Mouse (Mus musculus) neural tube, embryonic 10.5 days (tissue): ENCODE measurements around the gene Zfp2.
A peak's percentile ranks its signal among the peaks of the same experiment; 100 is the strongest.

Experiments used
- DNase-seq: peaks from one replicate; pipeline ENCODE4 v3.0.0-alpha.2; 2017; ENCODE audit warnings: low spot score; ENCODE audit errors: extremely low spot score

Zfp2 gene

GRCm38 (mm10) chr11:50915671-50916320, at the start of gene Zfp2:
Gene Zfp2, minus strand, starts transcription at chr11:50916165.
- DNase-seq: peak; percentile 87

GRCm38 (mm10) chr11:50964886-50965285, 48.9 kb upstream of the Zfp2 start:
- no peak for DNase-seq

DNA sequence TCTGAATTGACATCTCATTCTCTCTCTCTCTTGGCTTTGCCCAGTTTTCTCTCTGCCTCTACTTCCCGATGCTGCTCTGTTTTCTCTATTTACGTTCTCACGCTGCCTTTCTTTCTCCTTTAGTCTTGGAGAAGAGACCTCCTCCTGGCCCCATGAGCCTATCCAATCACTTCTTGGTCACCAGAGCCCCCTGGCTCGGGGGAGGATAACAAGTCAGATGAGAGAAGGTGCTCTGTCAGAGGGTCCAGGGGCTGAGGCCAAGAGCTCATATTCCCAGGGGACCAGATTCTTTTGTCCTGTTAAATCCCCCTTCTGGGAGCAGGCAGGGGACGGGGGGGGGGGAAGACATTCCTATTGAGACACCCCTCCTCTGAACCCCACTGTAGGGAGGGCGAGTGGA, 37.7 kb upstream of the Zfp2 start, which contains the start of gene Prop1:
Prop1 (minus strand) TSS at position 101 of the 400 bp plus-strand sequence.
- DNase-seq: no peak

GRCm38 (mm10) chr11:50952290-50952689, 36.3 kb upstream of the Zfp2 start:
- no peak for DNase-seq

GRCm38 (mm10) chr11:50943506-50943905, 27.5 kb upstream of the Zfp2 start, which contains the start of gene 4933414I15Rik:
Gene 4933414I15Rik, minus strand, starts transcription at chr11:50943765.
- DNase-seq: no peak

DNA sequence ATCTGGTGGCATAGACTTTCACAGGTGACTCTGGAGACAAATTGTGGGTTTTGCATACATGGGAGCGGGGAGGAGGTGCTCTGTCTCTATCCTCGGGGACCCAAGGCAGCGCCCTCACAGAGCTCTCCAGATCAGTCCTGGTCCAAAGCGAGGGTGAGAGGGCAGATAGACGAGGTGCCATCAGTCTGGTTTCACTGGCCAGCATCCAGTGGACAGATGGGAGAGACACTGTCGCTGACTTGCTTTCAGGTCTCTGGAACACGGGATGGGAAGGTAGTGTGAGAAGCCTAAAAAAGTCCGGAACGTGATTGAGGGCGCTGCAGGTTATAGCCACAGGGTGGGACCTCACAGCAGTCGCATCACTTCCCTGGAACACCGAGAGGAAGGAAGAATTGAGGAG, 26.4 kb upstream of the Zfp2 start:
- no peak for DNase-seq

DNA sequence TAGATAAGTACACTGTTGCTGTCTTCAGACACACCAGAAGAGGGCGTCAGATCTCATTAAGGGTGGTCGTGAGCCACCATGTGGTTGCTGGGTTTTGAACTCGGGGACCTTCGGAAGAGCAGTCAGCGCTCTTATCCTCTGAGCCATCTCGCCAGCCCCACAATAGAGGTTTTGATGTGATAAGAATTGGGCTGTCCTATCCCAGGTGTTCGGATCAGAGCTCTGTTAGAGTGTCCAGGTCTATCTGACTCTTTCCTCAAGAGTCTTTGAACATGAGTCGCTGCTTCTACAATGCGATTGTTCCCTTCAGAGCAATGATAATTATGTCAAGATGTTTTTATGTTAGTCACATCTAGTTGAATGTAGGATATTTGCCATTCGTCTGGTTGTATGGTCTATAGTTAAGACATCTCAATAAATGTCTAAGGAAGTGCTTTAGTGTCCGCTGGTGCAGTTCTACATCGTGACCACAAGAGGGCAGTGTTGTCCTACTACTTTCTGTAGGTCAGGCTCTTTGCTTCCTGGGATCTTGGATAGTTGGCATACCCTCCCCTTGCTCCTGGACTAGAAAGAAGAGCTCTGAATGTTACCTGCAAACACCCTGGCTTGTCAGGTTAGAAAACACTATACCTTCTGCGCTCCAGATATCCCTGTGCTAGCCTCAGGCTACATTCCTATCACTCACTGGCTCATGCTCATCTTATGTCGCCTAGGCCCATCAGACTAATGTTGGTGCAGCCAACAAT, 23.8 kb upstream of the Zfp2 start:
- DNase-seq: peak; percentile 51

DNA sequence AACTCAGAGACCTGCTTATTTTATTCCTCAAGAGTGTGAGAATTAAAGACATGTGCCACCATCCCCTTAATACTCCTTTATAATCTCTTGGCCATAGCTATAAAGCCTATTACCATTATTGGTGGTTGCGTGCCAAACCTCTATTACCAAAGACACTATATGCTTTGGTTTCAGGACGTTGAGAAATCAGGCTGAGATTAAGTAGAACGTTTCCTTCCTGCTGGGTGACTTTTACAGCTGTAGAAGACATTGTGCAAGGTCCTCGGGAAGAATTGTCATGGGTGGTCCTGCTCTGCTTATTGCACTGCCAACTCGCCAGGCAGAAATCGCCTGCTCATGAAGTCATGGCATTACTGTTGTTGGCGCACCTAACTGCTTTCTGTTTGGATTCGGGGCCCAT, 22.5 kb upstream of the Zfp2 start:
- no peak for DNase-seq

- DNase-seq: no peak
These were observed 16.1 kb upstream of the Zfp2 start for GRCm38 (mm10) chr11:50932040-50932439.

GRCm38 (mm10) chr11:50931451-50931866, 15.5 kb upstream of the Zfp2 start, which contains the start of gene Zfp354b:
Gene Zfp354b, minus strand, starts transcription at chr11:50931633.
- DNase-seq: peak; percentile 89

- DNase-seq: no peak
These were observed 15.1 kb upstream of the Zfp2 start for GRCm38 (mm10) chr11:50931021-50931420.

- peak; percentile 22 for DNase-seq
These were observed 14.6 kb upstream of the Zfp2 start for GRCm38 (mm10) chr11:50930469-50931014.

DNA sequence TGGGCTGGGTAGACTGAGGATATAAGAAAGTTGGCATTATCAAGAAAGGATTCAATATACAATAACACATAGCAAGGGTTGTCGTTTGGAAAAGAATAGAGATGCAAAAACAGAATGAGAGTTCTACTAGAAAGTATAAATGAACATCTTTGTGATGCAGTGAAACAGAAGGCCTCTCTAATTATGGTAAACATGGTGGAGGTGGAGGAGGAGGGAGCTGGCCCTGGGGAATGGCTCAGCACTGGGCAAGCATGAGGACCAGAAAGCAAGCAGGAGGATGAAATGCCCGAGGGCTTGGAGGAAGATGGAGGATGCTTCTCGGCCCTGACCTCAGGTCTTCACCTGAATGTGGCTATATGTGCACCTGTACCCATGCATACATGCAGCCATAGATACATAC, 1.5 kb downstream of the Zfp2 start:
- DNase-seq: no peak

DNA sequence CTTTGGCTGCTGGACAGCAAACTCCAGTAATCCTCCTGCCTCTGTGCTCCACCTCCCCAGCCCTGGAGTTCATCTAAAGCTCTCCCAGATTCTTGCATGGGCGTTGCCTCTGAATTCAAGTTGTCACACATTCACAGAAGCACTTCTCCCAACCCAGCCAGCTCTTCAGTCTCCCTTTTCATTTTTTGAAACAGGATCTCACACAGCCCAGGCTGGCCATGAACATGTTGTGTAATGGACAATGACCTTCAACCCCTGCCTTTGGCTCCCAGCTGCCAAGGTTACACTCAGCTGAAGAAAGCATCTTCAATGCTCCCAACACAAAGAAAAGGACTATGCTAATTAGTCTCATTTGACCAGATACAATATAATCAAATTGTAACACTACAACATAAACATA, 2.7 kb downstream of the Zfp2 start:
- DNase-seq: no peak

- DNase-seq: no peak
These were observed 7.8 kb downstream of the Zfp2 start for GRCm38 (mm10) chr11:50908136-50908535.

DNA sequence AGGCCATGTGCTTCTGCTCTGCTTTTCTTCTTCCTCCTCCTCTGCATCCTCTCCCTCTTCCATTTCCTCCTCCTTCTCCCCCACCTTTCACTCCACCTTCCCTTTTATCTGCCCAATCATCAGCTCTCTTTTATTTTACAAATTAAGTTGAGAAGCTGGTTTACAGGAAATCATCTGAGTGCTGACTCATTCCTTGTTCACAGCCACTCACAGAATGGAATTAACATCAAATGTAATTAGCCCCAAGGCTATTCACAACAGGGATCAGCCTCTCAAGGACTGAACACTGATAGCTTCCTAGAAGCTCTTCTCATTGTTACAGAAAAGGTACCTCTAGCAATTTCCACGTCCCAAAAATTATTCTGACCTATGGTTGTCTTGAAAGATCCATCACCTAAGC, 18.6 kb downstream of the Zfp2 start:
- no peak for DNase-seq

- no peak for DNase-seq
These were observed 23.5 kb downstream of the Zfp2 start for GRCm38 (mm10) chr11:50892441-50892840.

DNA sequence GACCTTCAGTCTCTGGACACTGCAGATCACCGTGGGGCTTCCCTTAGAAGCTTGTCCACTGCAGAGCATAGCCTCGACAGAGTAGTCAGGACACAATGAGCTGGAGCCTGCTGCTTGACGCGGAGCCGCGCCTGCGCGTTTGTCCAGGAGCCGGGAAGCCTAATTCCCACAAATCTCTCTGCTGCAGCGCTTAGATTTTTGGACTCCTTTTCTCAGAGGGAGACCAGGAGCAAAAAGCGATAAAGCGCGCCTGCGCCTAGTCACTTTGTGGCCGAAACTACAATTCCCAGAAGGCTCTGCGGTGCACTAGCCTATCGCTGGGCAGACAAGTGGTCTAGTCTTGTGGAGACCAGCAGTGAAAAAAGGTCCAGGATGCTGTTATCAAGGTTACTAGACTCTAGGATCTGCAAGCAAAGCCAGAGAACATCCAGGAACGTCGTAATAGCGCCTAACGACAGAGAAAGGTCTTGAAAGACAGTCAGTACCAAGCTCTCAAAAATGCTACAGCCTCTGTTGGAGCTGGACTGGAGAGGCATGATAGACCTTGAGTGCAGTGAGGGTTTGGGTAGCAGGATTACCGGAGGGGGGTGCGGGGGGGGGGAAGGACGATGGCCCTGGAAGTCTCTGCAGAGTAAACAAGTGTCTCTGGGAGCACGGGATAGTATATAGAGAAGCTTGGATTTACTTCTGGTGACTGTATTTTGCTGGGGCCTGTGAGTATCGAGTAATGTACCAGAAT, 28.4 kb downstream of the Zfp2 start, which contains the start of gene Zfp454:
Zfp454 (minus strand) TSS at position 262 of the 739 bp plus-strand sequence.
- DNase-seq: peak; percentile 84

GRCm38 (mm10) chr11:50886933-50887293, 29.1 kb downstream of the Zfp2 start:
- no peak for DNase-seq

- DNase-seq: no peak
These were observed 29.6 kb downstream of the Zfp2 start for GRCm38 (mm10) chr11:50886231-50886932.

DNA sequence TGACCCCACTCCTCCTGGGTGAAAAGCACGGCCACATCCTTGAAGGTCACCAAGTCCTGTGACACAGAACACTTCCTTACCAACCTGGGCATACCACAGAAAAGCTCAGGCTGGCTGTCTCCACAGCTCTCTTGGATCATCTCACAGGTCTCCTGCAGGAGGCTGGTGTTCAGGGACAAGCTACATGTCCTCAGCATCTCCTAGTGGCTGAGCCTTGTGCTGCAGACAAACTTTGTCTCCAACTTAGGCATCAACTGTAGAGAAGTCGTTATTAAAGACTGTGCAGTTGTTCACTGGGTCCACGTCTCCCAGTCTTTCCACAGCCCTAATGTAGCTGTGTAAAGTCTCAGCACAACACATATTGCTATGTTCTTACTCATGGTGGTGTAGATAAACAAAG, 32.2 kb downstream of the Zfp2 start:
- no peak for DNase-seq
